Mouse (Mus musculus) cerebellum, adult 2 months (tissue): Measurements from ENCODE around the gene Gpr31b.
"Not testable (repeated sequence)": the region's sequence is repeated elsewhere in the genome, so short reads cannot be mapped to it uniquely, and the experiment has no call there.

Experiments used
- CTCF ChIP-seq: fragments of 200-500 bp; IDR thresholded peaks from 2 replicates; pipeline ENCODE4 v1.5.1; 2011; ENCODE audit warnings: low read depth, mild to moderate bottlenecking, control low read depth, low read length, moderate library complexity, borderline replicate concordance; ENCODE audit not compliant: insufficient read depth
- POLR2A ChIP-seq: fragments of 200-500 bp; IDR thresholded peaks from 2 replicates; pipeline ENCODE4 v1.6.1; 2011; ENCODE audit warnings: low read length, control low read depth, borderline replicate concordance; ENCODE audit not compliant: insufficient read depth

DNA sequence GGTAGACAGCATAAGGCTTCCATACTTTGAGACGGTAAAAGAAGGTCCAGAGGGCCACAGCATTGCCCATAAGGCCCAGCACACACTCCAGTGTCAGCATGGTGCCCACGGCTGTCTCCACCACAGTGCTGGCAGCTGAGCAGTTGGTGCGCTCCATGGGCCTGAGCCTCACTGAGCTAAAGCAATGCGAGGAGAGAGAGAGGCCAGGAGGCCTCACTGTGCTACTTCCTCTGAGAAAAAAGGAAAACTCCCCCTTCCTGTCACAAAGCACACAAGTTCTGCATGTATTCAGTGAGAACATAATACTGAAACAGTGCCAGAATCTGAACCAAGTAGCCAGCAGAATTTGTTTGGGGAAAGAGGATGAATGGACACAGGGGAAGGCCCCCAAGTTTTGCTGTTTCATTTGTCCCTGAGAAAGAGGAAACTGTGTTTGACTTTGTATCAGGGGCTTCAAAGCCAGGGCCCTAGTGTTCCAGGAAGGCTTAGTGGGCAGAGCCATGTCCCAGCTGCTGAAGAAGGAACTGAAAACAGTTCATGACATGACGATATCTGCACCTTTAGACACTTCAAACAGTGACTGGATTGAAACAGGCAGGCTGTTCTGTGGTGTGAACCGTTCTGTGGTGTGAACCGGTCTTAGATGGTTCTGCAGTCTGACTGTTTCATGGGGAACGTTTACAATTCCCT is at the start of gene Gpr31b:
- TF ChIP-seq CTCF, POLR2A: not testable (repeated sequence)
